Mouse (Mus musculus) CH12.LX (cell line): ENCODE results near the gene Akap2.

Experiments
- CTCF ChIP-seq, 2 experiments: IDR thresholded peaks in 1 of 2; conservative IDR thresholded peaks in 1 of 2; 2 replicates each; pipeline ENCODE4 v1.5.1; 2011 to 2012; ENCODE audit warnings: low read depth in 2 of 2, low read length in 2 of 2, improper control_type of control experiment in 1 of 2, inconsistent platforms in 1 of 2, mild to moderate bottlenecking in 1 of 2, moderate library complexity in 1 of 2
- MAX ChIP-seq: IDR thresholded peaks from 2 replicates; pipeline ENCODE4 v1.6.1; 2011; ENCODE audit warnings: low read length, improper control_type of control experiment
- TCF12 ChIP-seq: IDR thresholded peaks from 2 replicates; pipeline ENCODE4 v1.6.1; 2014; ENCODE audit warnings: low read depth, mild to moderate bottlenecking, inconsistent platforms, low read length, improper control_type of control experiment

- TF ChIP-seq MAX (peak; percentile 68; the same call in 1 of the 2 replicates), CTCF (conservative IDR thresholded peaks at IDR 0.05 in 1 of 2, IDR thresholded peaks at IDR 0.05 in 1 of 2; ENCODE audit: low read depth in 2 of 2, low read length in 2 of 2) (no peak), TCF12 (no peak)
Observed at GRCm38 (mm10) chr4:57677916-57678315, 39.5 kb upstream of the Akap2 start.
